Mouse (Mus musculus): Measurements from ENCODE around the gene Mettl1.
"Not testable (repeated sequence)": the region's sequence is repeated elsewhere in the genome, so short reads cannot be mapped to it uniquely, and the experiment has no call there.

Gene Mettl1

DNA sequence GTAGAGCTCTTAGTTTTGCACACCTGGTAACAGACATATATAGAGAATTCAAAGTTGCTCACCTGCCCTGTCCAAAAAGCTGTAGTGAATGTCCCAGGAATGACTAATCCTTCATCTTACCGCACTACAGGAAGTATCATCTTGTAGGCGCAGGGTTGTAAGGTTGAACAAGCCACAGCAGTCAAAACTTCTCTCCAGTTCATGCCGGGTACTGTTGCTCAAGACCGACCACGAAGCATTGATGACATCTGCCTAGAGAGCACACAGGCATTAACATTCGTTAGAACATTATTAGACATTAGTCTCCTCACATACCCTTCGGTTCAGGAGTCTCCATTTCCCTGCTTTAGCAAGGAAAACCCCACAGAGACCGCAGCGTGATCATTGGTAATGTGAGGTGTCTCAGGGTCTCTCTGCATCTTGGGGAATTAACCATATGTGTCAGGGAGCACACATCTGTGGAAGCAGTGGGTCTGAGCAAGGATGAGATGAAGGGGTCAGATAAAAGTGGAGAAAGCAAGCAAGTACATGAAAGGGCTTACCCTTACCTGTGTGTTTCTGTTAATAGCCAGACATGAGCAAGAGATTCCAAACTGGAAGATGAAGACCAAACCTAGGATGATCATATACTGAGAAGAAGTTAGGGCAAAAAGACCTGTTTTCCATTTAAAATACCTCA is 27.3 kb downstream of the Mettl1 start:
- DNase-seq (ENCODE audit: low spot score) = no peak

- DNase-seq (ENCODE audit: low spot score) = no peak
Measured at GRCm38 (mm10) chr10:127069281-127070189, 28.3 kb downstream of the Mettl1 start.

DNA sequence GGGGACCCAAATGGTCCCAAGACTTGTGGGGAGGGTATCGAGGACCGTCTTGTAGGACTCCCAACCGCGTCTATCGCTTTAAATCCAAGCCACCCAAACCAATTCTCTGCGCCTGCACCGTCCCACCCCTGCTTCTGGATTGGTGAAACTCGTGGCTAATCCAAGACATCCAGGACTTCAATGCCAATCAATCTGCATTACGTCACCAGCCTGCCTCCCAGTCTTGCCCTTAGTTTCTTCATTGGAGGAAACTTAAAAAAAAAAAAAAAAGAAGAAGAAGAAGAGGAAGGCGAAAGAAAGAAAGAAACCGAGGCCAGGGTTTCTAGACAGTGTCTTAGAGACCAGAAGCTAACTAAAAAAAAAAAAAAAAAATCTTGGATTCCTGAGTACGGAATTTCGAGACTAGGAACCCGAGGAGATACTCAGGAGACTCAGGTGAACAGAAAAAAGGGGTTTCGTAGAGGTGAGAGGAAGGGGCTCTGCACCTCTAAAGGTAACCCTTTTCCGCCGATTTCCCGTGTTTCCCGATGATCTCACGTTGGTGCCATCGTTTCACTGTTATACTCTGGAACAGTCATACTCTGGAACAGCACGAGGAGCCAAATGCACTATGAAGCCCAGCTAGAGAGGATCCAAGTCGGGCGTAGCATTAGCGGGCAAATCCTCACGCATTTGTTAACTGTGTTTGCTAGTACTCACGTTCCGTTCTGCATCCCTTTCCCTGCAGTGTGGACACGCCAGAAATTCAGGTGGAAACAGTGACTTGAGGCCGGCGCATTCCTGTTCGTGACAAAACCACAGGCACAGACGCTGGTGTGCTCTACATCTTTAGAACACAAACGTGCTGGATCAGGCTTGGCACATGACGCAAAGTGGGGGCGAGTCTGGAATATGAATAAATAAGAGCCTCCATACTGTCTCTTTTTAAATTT is 29.2 kb downstream of the Mettl1 start, which contains the start of gene Tspan31:
Gene Tspan31, minus strand, starts transcription at position 75 of the 932 bp plus-strand sequence.
- peak; percentile 74 for DNase-seq (ENCODE audit: low spot score)

DNA sequence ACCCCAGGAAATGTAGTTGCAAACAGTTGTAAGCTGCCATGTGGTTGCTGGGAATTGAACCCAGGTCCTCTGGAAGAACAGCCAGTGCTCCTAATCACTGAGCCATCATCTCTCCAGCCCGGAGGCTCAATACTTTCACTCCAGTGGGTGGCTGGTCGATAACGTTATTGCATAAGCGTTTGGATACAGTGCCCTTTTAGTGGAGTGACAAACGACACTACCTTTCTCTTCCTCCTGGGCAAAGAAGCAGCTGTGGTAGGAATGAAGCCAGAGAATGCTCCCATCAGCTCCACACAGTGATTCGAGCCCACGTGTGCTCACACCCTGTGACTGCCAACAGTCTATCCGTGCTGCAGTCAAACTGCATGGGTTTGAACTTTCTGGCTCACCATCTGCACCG is 30.0 kb downstream of the Mettl1 start:
- DNase-seq (ENCODE audit: low spot score) = no peak

GRCm38 (mm10) chr10:127072270-127072669 is 31.1 kb downstream of the Mettl1 start:
- DNase-seq (ENCODE audit: low spot score) = not testable (repeated sequence)

DNA sequence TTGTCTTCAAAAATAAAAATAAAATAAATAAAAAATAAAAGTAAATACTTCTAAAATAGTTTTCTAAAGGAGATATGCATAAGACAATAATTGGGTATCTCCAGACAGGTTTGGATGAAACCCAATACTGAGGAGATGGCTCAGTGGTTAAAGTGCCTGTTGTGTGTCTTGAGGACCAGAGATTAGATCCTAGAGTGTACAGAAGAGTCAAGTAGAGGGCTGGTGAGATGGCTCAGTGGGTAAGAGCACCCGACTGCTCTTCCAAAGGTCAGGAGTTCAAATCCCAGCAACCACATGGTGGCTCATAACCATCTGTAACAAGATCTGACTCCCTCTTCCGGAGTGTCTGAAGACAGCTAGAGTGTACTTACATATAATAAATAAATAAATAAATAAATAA is 31.8 kb downstream of the Mettl1 start:
- not testable (repeated sequence) for DNase-seq (ENCODE audit: low spot score)

GRCm38 (mm10) chr10:127073981-127074380 is 32.8 kb downstream of the Mettl1 start:
- DNase-seq (ENCODE audit: low spot score) = no peak

GRCm38 (mm10) chr10:127075080-127075479 is 33.9 kb downstream of the Mettl1 start, which contains the start of gene Agap2:
Gene Agap2 (plus strand): TSS chr10:127075284.
- DNase-seq (ENCODE audit: low spot score) = no peak

GRCm38 (mm10) chr10:127075651-127076050 is 34.4 kb downstream of the Mettl1 start:
- no peak for DNase-seq (ENCODE audit: low spot score)

DNA sequence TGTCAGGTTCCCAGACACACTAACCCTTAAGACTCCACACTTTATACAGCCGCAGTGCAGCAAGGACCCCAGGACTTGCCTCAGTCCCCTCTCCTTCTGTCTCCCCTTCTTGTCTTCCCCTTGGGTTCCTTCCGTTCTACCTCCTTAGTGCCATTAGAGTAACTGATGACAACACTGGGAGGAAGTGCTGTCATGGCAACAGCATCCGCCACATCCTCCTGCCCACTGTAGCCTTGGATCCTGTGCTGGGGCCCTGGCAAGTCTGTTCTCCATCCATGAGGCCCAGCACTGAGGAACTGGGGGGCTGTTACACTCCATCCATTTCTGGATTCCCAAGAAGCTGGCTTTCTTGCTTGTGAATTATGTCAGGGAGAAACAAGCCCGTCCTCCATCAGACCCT is 34.9 kb downstream of the Mettl1 start:
- DNase-seq (ENCODE audit: low spot score) = no peak

GRCm38 (mm10) chr10:127077515-127077914 is 36.3 kb downstream of the Mettl1 start:
- no peak for DNase-seq (ENCODE audit: low spot score)

GRCm38 (mm10) chr10:127078001-127078676 is 36.9 kb downstream of the Mettl1 start:
- no peak for DNase-seq (ENCODE audit: low spot score)

- no peak for DNase-seq (ENCODE audit: low spot score)
Measured at GRCm38 (mm10) chr10:127078677-127079575, 37.7 kb downstream of the Mettl1 start.

- no peak for DNase-seq (ENCODE audit: low spot score)
Measured at GRCm38 (mm10) chr10:127079665-127080391, 38.6 kb downstream of the Mettl1 start.

DNA sequence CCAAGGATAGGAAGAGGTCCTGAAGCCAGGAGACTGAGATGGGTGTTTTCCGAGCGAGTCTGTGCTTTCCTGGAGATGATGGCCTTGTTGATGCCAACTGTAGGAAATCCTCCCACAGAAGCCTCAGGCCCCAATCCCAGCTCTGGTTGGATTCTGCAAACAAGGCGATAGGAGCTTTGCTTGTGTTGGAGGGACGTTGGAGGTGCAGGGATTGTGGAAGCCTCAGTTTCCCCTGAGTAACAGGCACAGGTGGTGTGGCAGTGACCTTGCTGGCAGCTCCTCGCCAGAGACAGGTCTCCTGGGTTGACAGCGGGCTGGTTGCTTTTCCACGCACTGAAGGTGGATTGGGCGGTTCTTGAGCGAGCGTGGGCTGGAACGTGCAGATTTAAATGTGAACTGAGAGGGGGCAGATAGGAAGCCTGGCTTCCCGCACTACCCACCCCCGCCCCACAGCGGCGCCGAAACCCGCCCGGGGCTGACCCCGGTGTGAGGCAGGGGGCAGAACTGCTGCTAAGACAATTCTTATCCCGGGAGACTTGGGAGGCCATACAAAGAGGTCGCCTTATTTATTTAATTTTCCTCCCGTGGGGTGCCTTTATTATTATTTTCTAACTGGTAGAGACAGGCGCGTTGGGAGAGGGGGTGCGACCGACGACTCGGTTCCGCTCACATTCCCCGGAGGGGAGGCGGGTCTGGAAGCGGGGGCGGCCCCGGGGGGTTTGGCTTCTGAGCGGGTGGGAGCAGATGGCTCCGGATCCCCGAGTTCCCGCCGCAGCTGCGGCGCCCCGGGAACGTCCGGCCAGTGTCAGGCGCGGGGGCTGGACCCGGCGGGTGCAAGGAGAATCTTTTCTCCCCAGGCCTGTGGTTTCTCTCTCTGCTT is 39.9 kb downstream of the Mettl1 start:
- no peak for DNase-seq (ENCODE audit: low spot score)

- DNase-seq (ENCODE audit: low spot score) = no peak
Measured at GRCm38 (mm10) chr10:127081996-127082620, 40.9 kb downstream of the Mettl1 start.

DNA sequence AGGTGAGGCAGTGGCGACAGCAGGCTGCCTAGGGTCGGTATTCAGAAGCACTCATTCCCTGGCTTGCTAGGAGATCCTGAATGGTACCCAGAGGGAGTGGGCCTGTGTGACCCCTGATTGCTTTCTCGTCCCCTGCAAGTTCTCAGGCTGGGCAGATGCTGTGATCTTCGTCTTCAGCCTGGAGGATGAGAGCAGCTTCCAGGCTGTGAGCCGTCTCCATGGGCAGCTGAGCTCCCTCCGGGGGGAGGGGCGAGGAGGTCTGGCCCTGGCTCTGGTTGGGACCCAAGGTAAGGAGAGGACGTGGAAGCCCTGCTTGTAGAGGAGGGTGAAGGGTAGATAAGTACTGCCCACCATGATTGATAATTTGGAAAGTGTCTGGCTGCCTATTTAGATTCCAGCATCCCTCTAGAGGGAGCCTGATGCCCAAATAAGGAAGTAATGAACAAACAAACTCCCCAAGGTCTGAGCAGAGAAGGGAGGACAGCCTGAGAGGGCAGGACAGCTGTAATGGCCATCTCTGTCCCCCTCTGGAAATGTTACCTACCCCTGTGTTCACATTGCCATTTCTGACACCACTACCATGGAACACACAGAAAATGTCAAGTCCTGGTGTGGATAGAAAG is 42.2 kb downstream of the Mettl1 start:
- no peak for DNase-seq (ENCODE audit: low spot score)

- DNase-seq (ENCODE audit: low spot score) = no peak
Measured at GRCm38 (mm10) chr10:127083915-127084306, 42.7 kb downstream of the Mettl1 start.
